Mouse (Mus musculus) stomach, embryonic 15.5 days (tissue): ENCODE measurements around the gene Midn. TPM values are rescaled to one million over a fixed set of nuclear protein-coding genes. Genes with fewer than 3 reads are reported as not detected.

Experiments used
- ATAC-seq: fragments of 200-750 bp; cut with Nextera tagmentation; 2 replicates; pipeline ENCODE4 v1.8.0; 2017; ENCODE audit warnings: low read depth, moderate number of reproducible peaks, moderate TSS enrichment; ENCODE audit not compliant: insufficient read depth, low FRiP score
- H3K27ac ChIP-seq: fragments of 300-500 bp; sonication (generic); 2 replicates; pipeline ENCODE4 v1.5.1; 2015; ENCODE audit warnings: mild to moderate bottlenecking, inconsistent platforms
- H3K27me3 ChIP-seq: fragments of 300-500 bp; sonication (generic); replicated peaks from 2 replicates; pipeline ENCODE4 v1.6.1; 2015; ENCODE audit warnings: inconsistent platforms
- H3K36me3 ChIP-seq: fragments of 300-500 bp; sonication (generic); 2 replicates; pipeline ENCODE4 v1.6.1; 2015; ENCODE audit warnings: inconsistent platforms
- H3K4me1 ChIP-seq: fragments of 300-500 bp; sonication (generic); 2 replicates; pipeline ENCODE4 v1.6.1; 2015; ENCODE audit warnings: inconsistent platforms
- H3K4me2 ChIP-seq: fragments of 300-500 bp; sonication (generic); 2 replicates; pipeline ENCODE4 v1.6.1; 2015; ENCODE audit warnings: mild to moderate bottlenecking, inconsistent platforms
- H3K4me3 ChIP-seq: fragments of 300-500 bp; sonication (generic); replicated peaks from 2 replicates; pipeline ENCODE4 v1.5.1; 2015; ENCODE audit warnings: inconsistent platforms
- H3K9ac ChIP-seq: fragments of 300-500 bp; sonication (generic); 2 replicates; pipeline ENCODE4 v1.6.1; 2015; ENCODE audit warnings: inconsistent platforms
- H3K9me3 ChIP-seq: fragments of 300-500 bp; sonication (generic); 2 replicates; pipeline ENCODE4 v1.6.1; 2016; ENCODE audit warnings: inconsistent platforms
- WGBS: fragments of 180-500 bp; shearing (Covaris S2); methylation state at CpG from one replicate; pipeline ENCODE4 v1.1.7; 2015; 5-methylcytosine and 5-hydroxymethylcytosine counted together
- polyA plus RNA-seq: library from polyadenylated mRNA; unstranded; fragments of >200 nt; fragmentation: Nextera tagmentation; extraction: Ambion mirVana; gene quantifications from 2 replicates; pipeline ENCODE4 v1.2.1, GENCODE M21; 2015

Midn gene
- polyA plus RNA-seq, 1 experiment from 2014 or later, result 16.0 TPM

DNA sequence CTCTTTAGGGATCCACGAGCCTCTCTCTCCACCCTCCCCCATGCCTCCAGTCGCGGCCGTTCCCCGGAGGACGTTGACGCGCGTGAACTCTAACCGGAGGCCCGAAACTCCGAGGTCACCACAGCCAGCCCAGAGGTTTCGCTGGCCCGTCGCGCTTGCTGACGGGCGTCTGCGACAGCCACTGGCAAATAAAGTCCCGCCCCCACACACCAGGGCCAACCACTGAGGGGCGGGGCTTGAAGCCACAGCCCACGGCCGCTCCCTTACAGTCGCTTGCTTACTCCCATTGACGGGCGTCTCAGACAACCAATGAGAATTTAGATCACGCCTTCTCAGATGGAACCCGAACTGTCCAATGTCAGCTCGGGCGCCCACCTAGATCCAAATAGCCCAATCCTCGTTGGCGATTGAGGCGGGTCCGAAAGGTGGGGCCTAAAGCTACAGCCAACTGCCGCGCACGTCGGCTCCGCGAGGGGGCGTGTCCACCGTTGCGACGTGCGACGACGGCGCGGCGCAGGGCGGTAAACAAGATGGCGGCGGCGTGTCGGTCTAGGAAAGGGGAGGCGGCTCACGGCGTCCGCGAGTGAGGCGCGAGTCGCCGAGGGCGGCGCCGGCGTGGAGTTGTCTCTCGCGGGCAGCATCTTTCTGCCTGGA is 32.7 kb upstream of the Midn start, which contains the start of gene Stk11:
Gene Stk11, plus strand, starts transcription at position 514 of the 654 bp plus-strand sequence.
- WGBS, result under 1% methylated on average over 70 of the region's 70 CpGs
- ATAC-seq, result peak; percentile 98
- peaks cover 39% of the 10 kb centered on the region for H3K4me1 ChIP-seq
- H3K27me3 ChIP-seq, result no peaks in the 10 kb centered on the region
- peaks cover 6% of the 10 kb centered on the region; the same call in 1 of the 2 replicates for H3K36me3 ChIP-seq
- H3K9me3 ChIP-seq, result no peaks in the 10 kb centered on the region
- peak within 1 kb of the TSS; percentile 95 for H3K4me3 ChIP-seq
- H3K4me2 ChIP-seq, result peak within 1 kb of the TSS; percentile 95
- peak within 1 kb of the TSS; percentile 94 for H3K27ac ChIP-seq
- H3K9ac ChIP-seq, result peak within 1 kb of the TSS; percentile 86

DNA sequence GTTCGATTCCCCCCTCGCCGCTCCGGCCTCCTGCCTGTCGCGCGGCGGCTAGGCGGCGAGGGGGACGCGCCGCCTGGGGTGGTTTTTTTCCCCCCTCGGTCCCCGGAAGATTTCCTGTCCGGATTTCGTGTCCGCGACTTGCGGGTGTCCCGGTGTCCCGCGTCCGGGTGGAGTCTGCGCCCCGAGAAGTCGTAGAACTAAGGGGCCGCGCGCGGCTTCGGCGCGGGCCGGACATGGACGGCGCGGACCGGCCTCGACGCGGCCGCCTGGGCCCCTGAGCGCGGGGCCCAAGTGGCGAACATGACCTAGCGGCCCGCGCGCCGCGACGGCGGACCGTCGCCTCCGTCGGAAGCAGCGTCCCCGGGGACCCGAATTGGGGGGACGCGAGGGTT is 32.1 kb upstream of the Midn start:
- WGBS, result under 1% methylated on average over 63 of the region's 63 CpGs
- Histone ChIP-seq H3K4me1 (peaks cover 39% of the 10 kb centered on the region), H3K4me2 (peak overlapping the region; percentile 95), H3K27ac (peak overlapping the region; percentile 87), H3K9me3 (no peaks in the 10 kb centered on the region), H3K36me3 (peaks cover 6% of the 10 kb centered on the region; the same call in 1 of the 2 replicates), H3K4me3 (peak overlapping the region; percentile 95), H3K9ac (peak overlapping the region; percentile 86), H3K27me3 (no peaks in the 10 kb centered on the region)
- ATAC-seq, result no peak

DNA sequence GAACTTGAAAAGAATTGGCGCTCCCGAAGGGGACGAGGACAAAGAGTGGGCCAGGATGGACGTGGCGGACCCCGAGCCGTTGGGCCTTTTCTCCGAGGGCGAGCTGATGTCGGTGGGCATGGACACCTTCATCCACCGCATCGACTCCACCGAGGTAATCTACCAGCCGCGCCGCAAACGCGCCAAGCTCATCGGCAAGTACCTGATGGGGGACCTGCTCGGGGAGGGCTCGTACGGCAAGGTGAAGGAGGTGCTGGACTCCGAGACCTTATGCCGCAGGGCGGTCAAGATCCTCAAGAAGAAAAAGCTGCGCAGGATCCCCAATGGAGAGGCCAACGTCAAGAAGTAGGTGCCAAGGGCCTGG is 31.5 kb upstream of the Midn start:
- Histone ChIP-seq H3K9me3 (no peaks in the 10 kb centered on the region), H3K4me1 (peaks cover 39% of the 10 kb centered on the region), H3K4me2 (peak overlapping the region; percentile 95), H3K9ac (peak overlapping the region; percentile 86; the same call in 1 of the 2 replicates), H3K27ac (peak overlapping the region; percentile 87), H3K27me3 (no peaks in the 10 kb centered on the region), H3K4me3 (peak overlapping the region; percentile 95), H3K36me3 (peaks cover 10% of the 10 kb centered on the region; the same call in 1 of the 2 replicates)
- ATAC-seq, result no peak
- WGBS, result 0% methylated on average over 27 of the region's 27 CpGs

DNA sequence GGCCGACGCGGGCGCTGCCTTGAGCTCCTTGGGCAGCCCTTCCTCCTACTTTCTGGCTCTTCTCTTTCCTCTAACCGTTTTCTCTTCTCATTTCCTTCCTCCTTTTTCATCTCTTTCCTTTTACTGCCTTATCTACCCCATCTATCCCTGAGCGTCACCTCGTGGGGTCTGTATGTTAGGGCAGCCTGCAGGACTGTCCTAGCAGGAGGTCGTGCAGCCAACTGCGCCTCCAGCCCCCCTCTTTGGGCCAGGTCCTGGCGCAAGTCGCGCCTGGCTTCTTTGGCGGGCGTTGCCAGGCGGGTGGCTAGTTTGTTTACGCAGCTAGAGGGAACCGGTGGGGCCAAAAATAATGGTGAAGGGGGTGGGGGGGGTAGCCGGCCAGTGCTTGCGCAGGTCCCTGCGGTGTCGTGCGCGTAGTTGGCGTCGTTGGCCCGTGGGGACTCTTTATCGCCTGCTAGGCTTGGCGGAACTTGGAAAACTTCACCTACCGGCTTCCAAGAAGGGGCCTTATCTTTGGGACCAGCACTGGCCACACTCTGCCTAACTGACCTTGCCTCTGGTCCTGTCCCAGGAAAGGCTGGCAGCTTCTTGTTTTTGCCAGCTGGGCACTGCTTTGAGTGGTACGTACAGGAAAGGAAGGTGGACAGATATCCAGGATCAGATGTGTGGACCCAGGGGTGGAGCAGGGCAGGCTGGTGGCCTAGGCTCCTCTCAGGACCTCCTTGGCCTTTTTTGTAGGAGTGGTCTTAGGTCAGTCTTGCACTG is 31.0 kb upstream of the Midn start:
- peak overlapping the region; percentile 87 for H3K27ac ChIP-seq
- 2% methylated on average over 30 of the region's 30 CpGs for WGBS
- peaks cover 16% of the 10 kb centered on the region; the same call in 1 of the 2 replicates for H3K36me3 ChIP-seq

DNA sequence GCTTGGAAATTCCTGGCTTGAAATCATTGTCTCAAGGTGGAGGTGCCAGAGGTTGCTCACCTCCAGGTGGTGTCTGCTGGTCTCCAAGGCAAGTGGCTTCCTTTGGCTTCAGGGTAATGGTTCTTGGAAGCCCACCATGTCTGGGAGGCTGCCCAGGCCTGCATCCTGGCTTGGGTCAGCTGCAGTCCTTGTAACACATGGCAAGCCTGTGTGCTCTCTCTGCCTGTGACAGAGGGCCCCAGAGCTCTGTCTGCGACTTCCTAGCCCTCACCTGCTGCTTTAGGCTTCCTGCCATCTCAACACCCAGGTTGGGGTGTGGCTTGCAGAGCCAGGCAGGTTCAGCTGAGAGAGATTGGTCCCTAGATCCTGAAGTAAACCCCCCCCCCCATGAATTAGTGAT is 30.3 kb upstream of the Midn start:
- Histone ChIP-seq H3K4me2 (peak overlapping the region; percentile 95), H3K9me3 (no peaks in the 10 kb centered on the region), H3K9ac (peak overlapping the region; percentile 86), H3K4me1 (peaks cover 39% of the 10 kb centered on the region), H3K36me3 (peaks cover 17% of the 10 kb centered on the region; the same call in 1 of the 2 replicates), H3K4me3 (peak overlapping the region; percentile 95), H3K27me3 (no peaks in the 10 kb centered on the region), H3K27ac (peak overlapping the region; percentile 87)
- no peak for ATAC-seq
- 20% methylated on average over 1 of the region's 1 CpGs for WGBS

More for the DNA sequence above, 31.0 kb upstream of the Midn start:
- Histone ChIP-seq H3K9me3 (no peaks in the 10 kb centered on the region), H3K27me3 (no peaks in the 10 kb centered on the region), H3K4me2 (peak overlapping the region; percentile 95), H3K9ac (peak overlapping the region; percentile 86), H3K4me3 (peak overlapping the region; percentile 95), H3K4me1 (peaks cover 39% of the 10 kb centered on the region)
- ATAC-seq, result no peak

DNA sequence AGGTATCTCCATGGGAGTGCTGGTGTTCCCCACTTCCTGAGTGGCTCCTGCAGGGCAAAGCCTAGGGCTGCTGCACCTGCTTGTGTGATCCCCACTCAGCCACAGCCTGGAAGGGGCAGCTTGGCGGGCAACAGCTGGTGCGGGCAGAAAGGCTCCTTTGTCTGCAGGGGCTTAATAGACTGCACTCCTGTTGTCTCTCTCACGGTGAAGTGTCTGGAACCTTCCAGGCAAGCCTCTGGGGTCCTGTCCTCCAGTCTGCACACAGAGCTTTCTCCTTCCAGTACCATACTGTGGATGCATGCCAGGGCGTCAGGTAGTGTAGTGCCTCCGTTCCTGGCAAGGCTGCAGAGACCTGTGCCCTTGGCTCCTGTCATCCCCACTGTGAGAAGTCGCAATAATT is 29.5 kb upstream of the Midn start:
- 68% methylated on average over 6 of the region's 6 CpGs for WGBS
- no peak overlapping the region for H3K27ac ChIP-seq
- peaks cover 17% of the 10 kb centered on the region; the same call in 1 of the 2 replicates for H3K36me3 ChIP-seq
- peak overlapping the region; percentile 95 for H3K4me2 ChIP-seq
- peaks cover 39% of the 10 kb centered on the region for H3K4me1 ChIP-seq
- H3K27me3 ChIP-seq, result no peaks in the 10 kb centered on the region
- no peak for ATAC-seq
- peak overlapping the region; percentile 95 for H3K4me3 ChIP-seq
- no peaks in the 10 kb centered on the region for H3K9me3 ChIP-seq
- 0 out of 2 replicates have a peak overlapping the region, but pooled peaks have one; percentile 86 for H3K9ac ChIP-seq

DNA sequence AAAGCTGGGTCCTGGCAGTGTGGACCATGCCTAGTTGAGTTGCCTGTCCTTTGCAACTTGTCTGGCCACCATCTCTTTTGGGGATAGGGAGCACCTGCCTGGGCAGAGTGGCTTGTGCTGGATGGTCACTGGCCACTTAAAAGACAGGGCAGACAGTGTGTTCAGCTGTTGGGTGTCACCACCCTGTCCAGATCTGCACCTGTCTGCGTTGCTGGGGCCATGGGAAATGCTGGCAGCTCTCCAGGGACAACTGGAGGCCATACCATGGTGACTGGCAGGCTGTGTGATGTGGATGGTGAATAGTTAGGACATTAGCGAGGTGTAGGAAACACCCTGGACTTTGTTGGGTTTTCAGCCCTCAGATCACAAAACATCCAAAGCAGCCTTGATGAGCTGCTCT is 27.9 kb upstream of the Midn start:
- no peak overlapping the region for H3K4me3 ChIP-seq
- no peak overlapping the region for H3K27ac ChIP-seq
- H3K4me1 ChIP-seq, result peaks cover 29% of the 10 kb centered on the region
- 72% methylated on average over 2 of the region's 2 CpGs for WGBS
- ATAC-seq, result no peak
- no peak overlapping the region for H3K9ac ChIP-seq
- H3K36me3 ChIP-seq, result peaks cover 22% of the 10 kb centered on the region
- H3K9me3 ChIP-seq, result no peaks in the 10 kb centered on the region
- no peaks in the 10 kb centered on the region for H3K27me3 ChIP-seq
- H3K4me2 ChIP-seq, result no peak overlapping the region

DNA sequence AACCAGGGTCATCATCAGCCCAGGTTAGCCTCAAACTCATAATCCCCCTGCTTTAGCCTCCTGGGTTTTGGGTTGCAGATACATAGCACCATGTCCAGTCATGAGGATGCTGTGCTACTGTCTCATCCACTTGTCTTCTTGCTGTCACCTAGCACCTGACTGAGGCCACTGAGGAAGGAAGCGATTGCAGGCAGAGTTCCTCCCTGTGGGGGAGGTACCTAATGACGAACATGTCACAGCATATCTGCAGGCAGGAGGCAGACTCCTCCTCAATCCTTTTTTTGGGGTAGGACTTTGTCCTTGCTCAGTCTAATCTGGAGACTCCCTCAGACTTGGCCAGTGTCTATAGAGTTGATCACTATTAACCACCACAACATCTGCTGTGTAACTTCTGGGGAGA is 26.4 kb upstream of the Midn start:
- H3K27me3 ChIP-seq, result no peaks in the 10 kb centered on the region
- peaks cover 29% of the 10 kb centered on the region for H3K4me1 ChIP-seq
- no peak overlapping the region for H3K4me2 ChIP-seq
- H3K4me3 ChIP-seq, result no peak overlapping the region
- 85% methylated on average over 2 of the region's 2 CpGs for WGBS
- H3K27ac ChIP-seq, result no peak overlapping the region
- peaks cover 34% of the 10 kb centered on the region for H3K36me3 ChIP-seq
- ATAC-seq, result no peak
- no peak overlapping the region for H3K9ac ChIP-seq
- no peaks in the 10 kb centered on the region for H3K9me3 ChIP-seq

DNA sequence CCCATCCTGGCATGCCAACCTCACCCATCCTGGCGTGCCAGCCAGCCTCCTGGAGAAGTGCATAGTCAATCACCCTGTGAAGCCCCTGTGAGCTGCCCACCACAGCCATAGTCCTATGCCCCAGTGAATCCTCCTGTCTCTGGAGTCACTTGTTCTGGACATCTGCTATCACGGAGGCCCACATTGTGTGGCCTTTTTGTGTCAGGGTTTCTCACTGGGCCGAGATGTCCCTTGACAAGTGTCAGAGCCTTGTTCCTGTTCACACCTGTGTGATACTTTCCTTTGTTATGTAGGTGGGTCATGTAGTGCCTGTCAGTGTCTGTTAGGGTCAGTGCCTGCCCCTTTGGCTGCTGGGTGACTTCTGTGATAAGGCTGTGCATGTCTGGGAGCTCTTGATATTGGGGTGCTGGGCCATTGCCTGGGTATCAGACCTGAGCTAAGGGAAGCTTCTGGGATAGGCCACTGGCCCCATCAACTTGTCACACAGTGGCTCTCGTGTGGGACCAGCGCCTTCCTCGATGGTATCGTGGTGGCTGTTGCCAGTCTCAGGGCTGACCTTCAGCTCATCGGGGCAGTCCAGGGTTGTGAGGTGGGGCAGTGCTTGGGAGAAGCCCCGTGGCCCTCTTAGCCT is 24.0 kb upstream of the Midn start:
- H3K4me3 ChIP-seq, result no peak overlapping the region
- peaks cover 53% of the 10 kb centered on the region for H3K36me3 ChIP-seq
- no peaks in the 10 kb centered on the region for H3K27me3 ChIP-seq
- WGBS, result 88% methylated on average over 9 of the region's 9 CpGs
- ATAC-seq, result peak; percentile 51
- H3K9me3 ChIP-seq, result no peaks in the 10 kb centered on the region
- peaks cover 10% of the 10 kb centered on the region; the same call in 1 of the 2 replicates for H3K4me1 ChIP-seq
- H3K4me2 ChIP-seq, result no peak overlapping the region
- H3K9ac ChIP-seq, result no peak overlapping the region
- H3K27ac ChIP-seq, result no peak overlapping the region

DNA sequence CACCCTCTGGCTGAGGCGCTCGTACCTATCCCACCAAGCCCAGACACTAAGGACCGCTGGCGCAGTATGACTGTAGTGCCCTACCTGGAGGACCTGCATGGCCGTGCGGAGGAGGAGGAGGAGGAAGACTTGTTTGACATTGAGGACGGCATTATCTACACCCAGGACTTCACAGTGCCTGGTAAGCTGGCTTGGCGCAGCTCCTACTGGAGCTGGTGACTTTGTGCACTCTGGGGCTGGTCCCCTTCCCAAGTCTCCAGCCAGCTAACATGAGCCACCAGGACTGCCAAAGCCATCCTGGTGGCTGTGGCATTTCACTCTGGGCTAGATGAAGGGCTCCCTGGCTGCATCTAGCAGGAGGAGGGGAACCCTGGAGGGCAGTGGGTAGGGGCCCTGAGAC is 20.2 kb upstream of the Midn start:
- peaks cover 69% of the 10 kb centered on the region for H3K36me3 ChIP-seq
- no peaks in the 10 kb centered on the region for H3K9me3 ChIP-seq
- 90% methylated on average over 8 of the region's 8 CpGs for WGBS
- H3K27me3 ChIP-seq, result no peaks in the 10 kb centered on the region
- no peak for ATAC-seq
- H3K9ac ChIP-seq, result no peak overlapping the region
- H3K4me2 ChIP-seq, result no peak overlapping the region
- peaks cover 21% of the 10 kb centered on the region for H3K4me1 ChIP-seq
- no peak overlapping the region for H3K4me3 ChIP-seq
- no peak overlapping the region for H3K27ac ChIP-seq

DNA sequence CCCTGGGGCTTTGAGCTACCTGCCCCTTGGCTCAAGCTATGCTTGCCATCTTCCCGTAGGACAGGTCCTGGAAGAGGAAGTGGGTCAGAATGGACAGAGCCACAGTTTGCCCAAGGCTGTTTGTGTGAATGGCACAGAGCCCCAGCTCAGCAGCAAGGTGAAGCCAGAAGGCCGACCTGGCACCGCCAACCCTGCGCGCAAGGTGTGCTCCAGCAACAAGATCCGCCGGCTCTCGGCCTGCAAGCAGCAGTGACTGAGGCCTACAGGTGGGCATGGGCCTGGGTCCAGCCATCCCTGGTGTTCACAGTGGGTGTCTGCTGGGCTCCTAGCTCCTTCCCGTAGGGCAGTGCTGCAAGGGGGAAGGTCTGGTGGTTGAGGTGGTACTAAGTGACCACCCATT is 18.2 kb upstream of the Midn start:
- peaks cover 27% of the 10 kb centered on the region for H3K4me1 ChIP-seq
- no peak overlapping the region for H3K9ac ChIP-seq
- no peak overlapping the region for H3K4me2 ChIP-seq
- no peaks in the 10 kb centered on the region for H3K9me3 ChIP-seq
- H3K36me3 ChIP-seq, result peaks cover 65% of the 10 kb centered on the region
- no peaks in the 10 kb centered on the region for H3K27me3 ChIP-seq
- peak overlapping the region; percentile 61 for H3K27ac ChIP-seq
- H3K4me3 ChIP-seq, result no peak overlapping the region
- no peak for ATAC-seq
- WGBS, result 83% methylated on average over 9 of the region's 9 CpGs
